Mouse (Mus musculus) layer of hippocampus, postnatal 36 days (tissue): Measurements from ENCODE around the gene Gpr83. TPM values are rescaled to one million over a fixed set of nuclear protein-coding genes. Genes with fewer than 3 reads are reported as not detected.

ENCODE experiments used
- DNase-seq, 2 experiments: peaks; one replicate each; pipeline ENCODE4 v3.0.0; 2022
- total RNA-seq, 2 experiments: library from RNA; stranded (reverse); gene quantifications; 2 replicates each; pipeline ENCODE4 v1.2.3; 2021

Gene Gpr83
- total RNA-seq, 2 experiments from 2014 or later, result 13.0 to 13.8 TPM

- DNase-seq, result no peak
Measured at GRCm38 (mm10) chr9:14904741-14905475, 44.9 kb downstream of the Gpr83 start.

GRCm38 (mm10) chr9:14905956-14906355 is 45.9 kb downstream of the Gpr83 start:
- DNase-seq, result no peak

GRCm38 (mm10) chr9:14907816-14908415 is 47.9 kb downstream of the Gpr83 start:
- DNase-seq, result no peak

- DNase-seq, result no peak
Measured at GRCm38 (mm10) chr9:14909981-14910380, 50.0 kb downstream of the Gpr83 start.

GRCm38 (mm10) chr9:14912037-14912436 is 52.0 kb downstream of the Gpr83 start:
- DNase-seq, result no peak

- no peak for DNase-seq
Measured at GRCm38 (mm10) chr9:14917661-14918060, 57.7 kb downstream of the Gpr83 start.

GRCm38 (mm10) chr9:14918825-14919668 is 59.0 kb downstream of the Gpr83 start:
- no peak for DNase-seq

Other genes starting within 250 kb of the Gpr83 start
- gene Amotl1, start 215.2 kb upstream of the Gpr83 start, total RNA-seq, result 10 to 100 TPM; 14.3 to 16.1 TPM
- not detected for gene Piwil4, start 119.5 kb upstream of the Gpr83 start, total RNA-seq
- under 1 TPM; 0.15 to 0.18 TPM for gene Fut4, start 107.8 kb upstream of the Gpr83 start, total RNA-seq
- gene 1700012B09Rik, start 89.2 kb upstream of the Gpr83 start, total RNA-seq, result not detected
- gene Mre11a, start 75.6 kb upstream of the Gpr83 start, total RNA-seq, result 10 to 100 TPM; 13.6 to 14.6 TPM
- 10 to 100 TPM; 12.7 to 19.6 TPM for gene Ankrd49, start 75.4 kb upstream of the Gpr83 start, total RNA-seq
- gene Izumo1r, start 43.7 kb downstream of the Gpr83 start, total RNA-seq, result not detected
- gene Panx1, start 185.3 kb downstream of the Gpr83 start, total RNA-seq, result 10 to 100 TPM; 26.8 to 27.5 TPM